15 mouse cellular contexts compared by ENCODE assay signal in the genomic region with DNA sequence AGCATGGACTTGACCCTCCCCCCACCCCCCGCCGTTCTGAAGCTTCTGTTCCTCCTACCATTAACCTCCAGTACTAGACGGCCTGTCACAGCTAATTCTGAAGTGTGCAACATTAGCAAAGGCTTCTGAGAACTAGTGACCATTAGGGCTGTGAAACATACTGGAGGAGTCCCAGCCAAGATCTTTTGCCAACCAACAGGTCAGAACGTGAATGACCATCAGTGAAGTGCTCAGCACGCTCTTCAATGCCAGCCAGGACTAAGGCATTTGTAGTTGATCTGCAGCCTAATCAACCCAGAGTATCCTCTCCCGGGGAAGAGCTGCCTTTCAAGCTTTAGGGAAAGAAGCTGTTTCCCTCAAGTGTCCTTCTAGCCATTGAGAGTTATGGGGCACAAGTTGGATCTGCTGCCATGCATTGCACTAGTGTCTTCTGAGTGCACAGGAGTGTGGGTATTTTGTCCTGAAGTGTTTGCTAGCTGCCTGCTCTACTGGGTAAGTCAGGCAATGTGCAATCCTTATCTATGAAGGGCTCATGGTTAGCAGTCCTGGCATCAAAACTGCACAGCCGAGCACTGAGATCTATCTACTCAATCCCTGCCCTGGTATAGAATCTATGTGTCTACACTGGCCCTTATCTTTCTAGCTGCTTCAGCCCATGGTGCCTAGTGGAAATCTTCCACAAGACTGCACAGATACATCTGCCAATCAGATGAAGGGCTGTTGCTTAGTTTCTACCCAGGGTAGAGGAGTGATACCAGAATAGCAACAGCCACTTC. TPM values are rescaled to one million over a fixed set of nuclear protein-coding genes. Genes with fewer than 3 reads are reported as not detected.
"Had no signal": no experiment of that assay in that cellular context is flagged by ENCODE, and none has a peak within 500 bp of the region (broad histone marks: within the 10 kb centered on the region; RNA-seq: fewer than 3 reads in every experiment).

No protein-coding gene starts in this region.

- DNase-seq: kidney, adult 8-10 months; kidney, postnatal 25 days; layer of hippocampus, adult 9-11 months; lung, adult 2 months; lung, postnatal 36 days; right cerebral cortex, postnatal 4 days; spleen, adult 18-20 months; thymus, postnatal 36 days had no signal

- H3K36me3 ChIP-seq: limb, embryonic 12.5 days; liver, embryonic 15.5 days; neural tube, embryonic 12.5 days had no signal

- H3K4me1 ChIP-seq: limb, embryonic 12.5 days; liver, embryonic 15.5 days; neural tube, embryonic 12.5 days had no signal

- H3K27ac ChIP-seq: limb, embryonic 12.5 days; liver, embryonic 15.5 days; midbrain, embryonic 15.5 days; neural tube, embryonic 12.5 days had no signal

- H3K4me3 ChIP-seq: limb, embryonic 12.5 days; liver, embryonic 15.5 days; midbrain, embryonic 15.5 days; neural tube, embryonic 12.5 days had no signal

- H3K4me2 ChIP-seq: limb, embryonic 12.5 days; liver, embryonic 15.5 days; midbrain, embryonic 11.5 days; midbrain, embryonic 15.5 days; neural tube, embryonic 12.5 days had no signal

- H3K9ac ChIP-seq: limb, embryonic 12.5 days; liver, embryonic 15.5 days; midbrain, embryonic 15.5 days; neural tube, embryonic 12.5 days had no signal

- ATAC-seq: lung, postnatal 0 days; midbrain, embryonic 15.5 days had no signal

- H3K9me3 ChIP-seq: limb, embryonic 12.5 days; liver, embryonic 15.5 days; midbrain, embryonic 15.5 days; neural tube, embryonic 12.5 days had no signal

RNA-seq across cellular contexts. Expression of a gene that starts 6.1 kb away (rescaled TPM):
- polyA plus RNA-seq: liver, adult 2 months had no signal
